Mouse (Mus musculus) bone marrow macrophage, adult 2 months (primary cell): ENCODE results near the gene Olfr1359.

ENCODE experiments used
- CTCF ChIP-seq: IDR thresholded peaks from 2 replicates; pipeline ENCODE4 v1.5.1; 2012; ENCODE audit warnings: low read depth, mild to moderate bottlenecking, low read length, moderate library complexity
- POLR2A ChIP-seq: IDR thresholded peaks from 2 replicates; pipeline ENCODE4 v1.6.1; 2012; ENCODE audit warnings: mild to moderate bottlenecking, low read depth, low read length, borderline replicate concordance

DNA sequence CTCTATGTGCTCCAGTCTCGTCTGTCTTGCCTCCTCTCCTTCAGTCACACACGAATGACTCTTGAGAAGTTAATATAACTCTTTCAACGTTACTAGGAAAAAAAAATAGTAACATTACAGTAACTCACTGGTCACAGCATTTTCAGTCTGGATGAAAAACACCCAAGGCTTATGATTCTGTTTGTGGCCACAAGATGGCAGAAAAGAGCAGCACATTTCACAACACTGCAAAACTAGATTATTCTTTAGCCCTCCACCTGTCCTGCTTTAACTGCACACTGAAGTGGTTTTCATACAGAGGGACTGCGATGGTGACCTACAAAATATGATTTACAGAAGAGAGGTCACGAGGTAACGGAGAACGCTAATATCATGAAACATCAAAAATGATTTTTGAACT is 16.8 kb downstream of the Olfr1359 start:
- TF ChIP-seq CTCF (no peak), POLR2A (no peak)
